Mouse (Mus musculus) neural tube, embryonic 15.5 days (tissue): ENCODE data around the gene Hrnr. TPM values are rescaled to one million over a fixed set of nuclear protein-coding genes. Genes with fewer than 3 reads are reported as not detected.

Source experiments
- ATAC-seq: fragments of 200-750 bp; cut with Nextera tagmentation; 2 replicates; pipeline ENCODE4 v1.8.0; 2017; ENCODE audit warnings: mild to moderate bottlenecking, moderate TSS enrichment, moderate library complexity; ENCODE audit not compliant: low FRiP score
- H3K27ac ChIP-seq: fragments of 300-500 bp; sonication (generic); replicated peaks from 2 replicates; pipeline ENCODE4 v1.5.1; 2015; ENCODE audit warnings: mild to moderate bottlenecking, inconsistent platforms
- H3K27me3 ChIP-seq: fragments of 300-500 bp; sonication (generic); replicated peaks from 2 replicates; pipeline ENCODE4 v1.6.1; 2015; ENCODE audit warnings: inconsistent platforms
- H3K36me3 ChIP-seq: fragments of 300-500 bp; sonication (generic); 2 replicates; pipeline ENCODE4 v1.6.1; 2015; ENCODE audit warnings: inconsistent platforms
- H3K4me1 ChIP-seq: fragments of 300-500 bp; sonication (generic); 2 replicates; pipeline ENCODE4 v1.6.1; 2015; ENCODE audit warnings: inconsistent platforms
- H3K4me2 ChIP-seq: fragments of 300-500 bp; sonication (generic); 2 replicates; pipeline ENCODE4 v1.6.1; 2015; ENCODE audit warnings: inconsistent platforms, mild to moderate bottlenecking, moderate library complexity
- H3K4me3 ChIP-seq: fragments of 300-500 bp; sonication (generic); replicated peaks from 2 replicates; pipeline ENCODE4 v1.5.1; 2015; ENCODE audit warnings: mild to moderate bottlenecking, inconsistent platforms
- H3K9ac ChIP-seq: fragments of 300-500 bp; sonication (generic); replicated peaks from 2 replicates; pipeline ENCODE4 v1.6.1; 2015; ENCODE audit warnings: mild to moderate bottlenecking, inconsistent platforms
- H3K9me3 ChIP-seq: fragments of 300-500 bp; sonication (generic); replicated peaks from 2 replicates; pipeline ENCODE4 v1.6.1; 2016; ENCODE audit warnings: inconsistent platforms
- WGBS: fragments of 180-500 bp; shearing (Covaris S2); methylation state at CpG from one replicate; pipeline ENCODE4 v1.1.7; 2015; ENCODE audit warnings: mixed read lengths; 5-methylcytosine and 5-hydroxymethylcytosine counted together
- polyA plus RNA-seq: library from polyadenylated mRNA; unstranded; fragments of >200 nt; fragmentation: Nextera tagmentation; extraction: Ambion mirVana; gene quantifications from 2 replicates; pipeline ENCODE4 v1.2.1, GENCODE M21; 2015

The Hrnr gene
- polyA plus RNA-seq, result 0.01 and 0.06 TPM in 2 replicates

DNA sequence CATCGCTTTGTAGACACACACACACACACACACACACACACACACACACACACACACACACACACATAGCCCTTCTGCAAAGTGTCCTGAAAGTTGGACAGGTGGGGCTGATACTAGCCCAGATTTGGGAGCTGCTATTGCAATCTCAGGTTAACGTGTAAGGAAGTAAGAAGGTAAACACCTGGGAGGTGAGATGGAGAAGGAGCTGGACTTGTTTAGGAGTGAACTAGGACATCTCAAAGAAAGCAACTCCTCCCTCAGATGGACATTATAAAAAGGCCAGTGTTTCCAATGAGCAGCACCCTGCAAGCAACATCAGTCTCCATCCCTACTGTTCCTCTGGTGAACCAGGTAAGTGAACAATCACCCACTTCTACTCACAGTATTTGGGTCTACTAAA lies at the start of gene Hrnr:
Gene Hrnr (plus strand): TSS at position 301 of the 400 bp plus-strand sequence.
- no peak within 1 kb of the TSS for H3K27ac ChIP-seq
- no peak within 1 kb of the TSS for H3K9ac ChIP-seq
- no peaks in the 10 kb centered on the region for H3K9me3 ChIP-seq
- no peak within 1 kb of the TSS for H3K4me2 ChIP-seq
- no peaks in the 10 kb centered on the region for H3K27me3 ChIP-seq
- ATAC-seq, result no peak
- 87% methylated on average over 2 of the region's 2 CpGs for WGBS
- no peak within 1 kb of the TSS for H3K4me3 ChIP-seq
- H3K4me1 ChIP-seq, result no peaks in the 10 kb centered on the region
- H3K36me3 ChIP-seq, result no peaks in the 10 kb centered on the region

DNA sequence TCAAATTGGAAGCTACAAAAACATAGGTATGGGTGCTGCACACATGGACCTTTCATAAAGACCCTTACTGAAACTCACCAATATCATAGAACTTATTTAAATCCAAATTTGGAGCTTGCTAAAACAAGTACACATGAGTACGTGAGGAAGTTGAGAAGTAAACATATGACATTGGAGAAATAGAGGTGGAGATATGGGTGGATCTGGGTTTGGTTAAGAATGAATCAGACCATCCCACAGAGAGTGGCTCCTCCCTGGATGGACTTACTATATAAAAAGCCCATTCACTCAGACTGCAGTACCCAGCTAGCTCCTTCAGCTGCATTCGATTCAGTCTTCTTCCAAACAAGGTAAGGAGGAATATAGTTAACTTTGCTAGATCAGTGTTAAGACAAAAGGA lies 46.3 kb upstream of the Hrnr start, which contains the start of gene Flg:
Gene Flg (plus strand): TSS at position 301 of the 400 bp plus-strand sequence.
- Histone ChIP-seq H3K27ac (no peak within 1 kb of the TSS), H3K4me2 (no peak within 1 kb of the TSS), H3K9ac (no peak within 1 kb of the TSS), H3K36me3 (no peaks in the 10 kb centered on the region), H3K4me3 (no peak within 1 kb of the TSS), H3K4me1 (no peaks in the 10 kb centered on the region), H3K27me3 (no peaks in the 10 kb centered on the region), H3K9me3 (no peaks in the 10 kb centered on the region)
- 93% methylated on average over 2 of the region's 2 CpGs for WGBS
- no peak for ATAC-seq

GRCm38 (mm10) chr3:93297542-93297941 lies 22.0 kb upstream of the Hrnr start:
- Histone ChIP-seq H3K36me3 (no peaks in the 10 kb centered on the region), H3K27me3 (no peaks in the 10 kb centered on the region), H3K9ac (no peak overlapping the region), H3K27ac (no peak overlapping the region), H3K4me1 (no peaks in the 10 kb centered on the region), H3K4me3 (no peak overlapping the region), H3K9me3 (no peaks in the 10 kb centered on the region), H3K4me2 (no peak overlapping the region)
- ATAC-seq, result no peak
- whole genome bisulfite sequencing, result 86% methylated on average over 2 of the region's 2 CpGs

DNA sequence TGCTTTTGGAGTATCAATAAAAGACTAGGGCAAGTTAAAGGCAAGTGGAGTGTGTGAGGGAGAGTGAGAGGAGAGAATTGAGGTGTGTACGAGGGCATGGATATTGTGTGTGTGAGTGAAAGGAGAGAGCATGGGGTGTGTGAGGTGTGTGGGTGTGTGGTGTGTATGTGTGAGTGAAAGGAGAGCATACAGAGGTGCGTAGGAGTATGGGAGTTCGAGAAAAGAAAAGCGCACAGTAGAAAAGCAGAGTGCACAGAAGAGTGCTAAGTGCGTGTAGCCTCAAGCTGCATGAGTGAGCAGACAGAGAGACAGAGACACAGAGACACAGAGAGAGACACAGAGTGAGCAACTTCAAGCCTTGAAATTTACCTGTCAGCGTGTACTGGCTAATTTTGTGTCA lies 19.7 kb upstream of the Hrnr start:
- no peak for ATAC-seq
- Histone ChIP-seq H3K27me3 (no peaks in the 10 kb centered on the region), H3K4me1 (no peaks in the 10 kb centered on the region), H3K27ac (no peak overlapping the region), H3K9ac (no peak overlapping the region), H3K36me3 (no peaks in the 10 kb centered on the region), H3K4me2 (no peak overlapping the region), H3K4me3 (no peak overlapping the region), H3K9me3 (no peaks in the 10 kb centered on the region)
- 86% methylated on average over 6 of the region's 6 CpGs for WGBS

DNA sequence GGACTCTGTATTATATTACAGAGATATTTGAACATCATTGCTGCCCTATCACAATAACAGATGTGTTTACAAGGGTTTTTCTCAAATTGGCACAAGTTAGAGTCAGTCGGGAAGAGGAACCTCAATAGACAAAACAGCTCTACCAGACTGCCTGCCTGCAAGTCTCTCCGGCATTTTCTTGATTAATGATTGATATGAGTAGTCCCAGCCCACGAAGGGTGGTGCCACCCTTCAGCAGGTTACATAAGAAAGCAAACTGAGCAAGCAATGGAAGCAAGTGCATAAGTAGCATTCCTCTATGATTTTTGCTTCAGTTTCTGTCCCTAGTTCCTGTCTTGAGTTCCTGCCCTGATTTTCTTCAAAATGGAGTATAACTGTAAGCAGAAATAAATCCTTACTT lies 17.7 kb upstream of the Hrnr start:
- Histone ChIP-seq H3K27ac (no peak overlapping the region), H3K4me3 (no peak overlapping the region), H3K9me3 (no peaks in the 10 kb centered on the region), H3K9ac (no peak overlapping the region), H3K4me1 (no peaks in the 10 kb centered on the region), H3K4me2 (no peak overlapping the region), H3K27me3 (no peaks in the 10 kb centered on the region), H3K36me3 (no peaks in the 10 kb centered on the region)
- WGBS, result 81% methylated on average over 3 of the region's 3 CpGs
- no peak for ATAC-seq

GRCm38 (mm10) chr3:93306142-93306541 lies 13.4 kb upstream of the Hrnr start:
- no peak for ATAC-seq
- Histone ChIP-seq H3K27me3 (no peaks in the 10 kb centered on the region), H3K4me2 (no peak overlapping the region), H3K4me3 (no peak overlapping the region), H3K9me3 (no peaks in the 10 kb centered on the region), H3K9ac (no peak overlapping the region), H3K4me1 (no peaks in the 10 kb centered on the region), H3K27ac (no peak overlapping the region), H3K36me3 (no peaks in the 10 kb centered on the region)
- 92% methylated on average over 2 of the region's 2 CpGs for WGBS

DNA sequence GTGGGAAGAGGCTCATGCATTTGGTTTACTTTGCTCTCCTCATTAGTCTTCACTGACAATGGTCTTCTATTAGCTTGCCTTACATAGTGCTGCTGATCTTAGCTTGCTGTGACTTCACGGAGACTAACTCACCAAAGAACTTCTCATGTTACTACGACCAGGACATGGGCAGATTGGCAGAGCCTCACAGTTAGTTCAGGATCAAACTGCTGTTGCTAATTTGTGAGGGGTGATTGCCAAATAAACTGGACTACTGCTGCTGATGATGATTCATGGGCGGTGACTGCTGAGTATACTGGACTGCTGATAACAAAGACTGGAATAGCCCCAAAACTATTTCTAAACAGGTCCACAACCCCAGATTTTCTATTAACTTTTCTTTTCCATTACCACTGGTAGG lies 8.2 kb upstream of the Hrnr start:
- no peak overlapping the region for H3K27ac ChIP-seq
- no peaks in the 10 kb centered on the region for H3K27me3 ChIP-seq
- WGBS, result 83% methylated on average over 3 of the region's 3 CpGs
- ATAC-seq, result no peak
- no peak overlapping the region for H3K4me3 ChIP-seq
- H3K36me3 ChIP-seq, result no peaks in the 10 kb centered on the region
- no peaks in the 10 kb centered on the region for H3K4me1 ChIP-seq
- H3K4me2 ChIP-seq, result no peak overlapping the region
- H3K9me3 ChIP-seq, result no peaks in the 10 kb centered on the region
- H3K9ac ChIP-seq, result no peak overlapping the region

DNA sequence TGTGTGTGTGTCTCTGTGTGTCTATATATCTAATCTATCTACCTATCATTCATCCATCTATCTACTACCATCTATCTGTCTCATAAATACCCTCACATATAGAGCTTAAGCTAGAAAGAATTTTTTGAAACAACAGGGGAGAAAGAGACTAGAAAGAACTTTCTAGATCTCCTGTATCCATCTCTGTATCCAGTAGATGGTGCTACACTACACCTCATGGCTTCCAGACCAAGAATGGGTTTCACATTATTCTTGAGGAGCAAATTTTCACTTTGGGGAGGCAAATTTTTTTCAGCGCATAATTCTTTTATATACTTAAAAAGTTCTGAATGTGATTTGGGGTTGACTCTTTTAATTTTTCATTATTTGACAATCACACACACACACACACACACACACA lies 5.2 kb upstream of the Hrnr start:
- Histone ChIP-seq H3K27ac (no peak overlapping the region), H3K9ac (no peak overlapping the region), H3K4me3 (no peak overlapping the region), H3K4me1 (no peaks in the 10 kb centered on the region), H3K27me3 (no peaks in the 10 kb centered on the region), H3K9me3 (no peaks in the 10 kb centered on the region), H3K36me3 (no peaks in the 10 kb centered on the region), H3K4me2 (no peak overlapping the region)
- no peak for ATAC-seq
- WGBS, result 97% methylated on average over 1 of the region's 1 CpGs

DNA sequence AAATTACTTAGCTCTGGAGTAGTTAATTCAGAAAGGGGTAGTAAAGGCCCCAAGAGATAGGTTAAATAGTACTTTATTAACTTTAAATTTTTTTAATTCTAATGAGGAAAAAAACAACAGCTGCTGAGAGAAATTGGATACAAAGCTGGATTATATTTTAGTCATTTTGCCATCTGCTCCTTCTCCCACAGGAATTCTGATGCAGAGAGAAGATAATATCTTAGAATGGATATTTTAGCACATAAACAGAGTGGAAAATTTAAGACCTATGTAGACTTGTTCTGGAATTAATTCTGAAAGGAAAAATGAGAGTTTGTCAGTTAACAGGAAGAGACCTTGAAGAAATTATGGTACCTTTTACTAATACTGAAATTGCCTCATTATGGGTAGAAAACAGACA lies 18.2 kb downstream of the Hrnr start:
- H3K4me1 ChIP-seq, result no peaks in the 10 kb centered on the region
- H3K27me3 ChIP-seq, result no peaks in the 10 kb centered on the region
- H3K9ac ChIP-seq, result no peak overlapping the region
- ATAC-seq, result no peak
- H3K4me2 ChIP-seq, result no peak overlapping the region
- no peak overlapping the region for H3K27ac ChIP-seq
- H3K4me3 ChIP-seq, result no peak overlapping the region
- H3K36me3 ChIP-seq, result no peaks in the 10 kb centered on the region
- H3K9me3 ChIP-seq, result no peaks in the 10 kb centered on the region

DNA sequence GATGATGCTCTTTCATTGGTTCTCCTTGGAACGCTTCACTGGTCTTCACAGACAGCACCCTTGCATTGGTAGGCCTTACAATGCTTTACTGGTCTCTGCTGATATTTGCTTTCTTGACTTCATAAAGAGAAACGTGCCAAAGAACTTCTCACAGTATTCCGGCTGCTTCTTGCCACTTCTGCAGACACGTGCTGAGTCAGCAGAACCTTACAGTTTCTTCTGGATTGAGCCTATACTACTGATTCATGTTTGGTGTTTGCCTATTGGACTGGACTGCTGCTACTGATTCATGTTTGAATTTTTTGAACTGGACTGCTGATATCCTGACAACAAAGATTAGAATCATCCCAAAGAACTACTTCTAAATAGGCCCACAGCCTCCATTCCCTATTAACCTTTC lies 20.5 kb downstream of the Hrnr start:
- Histone ChIP-seq H3K4me2 (no peak overlapping the region), H3K36me3 (no peaks in the 10 kb centered on the region), H3K9ac (no peak overlapping the region), H3K9me3 (no peaks in the 10 kb centered on the region), H3K4me1 (no peaks in the 10 kb centered on the region), H3K27ac (no peak overlapping the region), H3K4me3 (no peak overlapping the region), H3K27me3 (no peaks in the 10 kb centered on the region)
- ATAC-seq, result no peak
- 89% methylated on average over 4 of the region's 4 CpGs for WGBS

GRCm38 (mm10) chr3:93346896-93347295 lies 27.3 kb downstream of the Hrnr start:
- Histone ChIP-seq H3K27me3 (no peaks in the 10 kb centered on the region), H3K9me3 (no peaks in the 10 kb centered on the region), H3K4me2 (no peak overlapping the region), H3K36me3 (no peaks in the 10 kb centered on the region), H3K27ac (no peak overlapping the region), H3K9ac (no peak overlapping the region), H3K4me3 (no peak overlapping the region), H3K4me1 (no peaks in the 10 kb centered on the region)
- no peak for ATAC-seq
- WGBS, result 91% methylated on average over 2 of the region's 2 CpGs

GRCm38 (mm10) chr3:93360045-93360444 lies 40.5 kb downstream of the Hrnr start:
- H3K4me1 ChIP-seq, result peaks cover 7% of the 10 kb centered on the region
- no peak overlapping the region for H3K9ac ChIP-seq
- H3K4me3 ChIP-seq, result no peak overlapping the region
- no peak overlapping the region for H3K27ac ChIP-seq
- ATAC-seq, result no peak
- H3K4me2 ChIP-seq, result no peak overlapping the region
- 0 out of 2 replicates have a peak, but pooled peaks cover 3% of the 10 kb centered on the region for H3K27me3 ChIP-seq
- no peaks in the 10 kb centered on the region for H3K36me3 ChIP-seq
- H3K9me3 ChIP-seq, result no peaks in the 10 kb centered on the region
- WGBS, result 18% methylated on average over 7 of the region's 7 CpGs
